Mouse (Mus musculus): Measurements from ENCODE around the gene Amotl2.

DNA sequence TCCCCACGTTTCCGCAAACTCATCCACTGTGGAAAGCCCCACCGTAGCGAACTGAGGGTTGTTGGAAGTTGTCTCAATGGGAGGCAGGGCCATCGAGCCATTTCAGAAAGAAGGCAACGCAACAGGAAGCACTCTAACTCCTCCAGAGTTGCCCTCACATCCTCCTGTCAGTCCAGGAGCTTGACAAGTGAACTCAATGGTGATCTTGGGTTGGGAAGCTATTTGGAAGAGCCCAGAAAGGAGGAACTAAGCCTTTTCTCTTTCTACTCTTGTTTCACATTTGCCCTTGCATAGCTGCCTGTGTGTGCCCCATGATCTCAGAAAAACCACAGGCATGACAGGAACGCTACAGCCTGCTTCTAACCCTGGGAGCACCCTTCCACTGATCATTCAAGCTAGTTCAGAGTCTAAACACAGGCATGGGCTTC, 14.6 kb downstream of the Amotl2 start:
- TF ChIP-seq POLR2A (IDR thresholded peaks at IDR 0.05; ENCODE audit: insufficient read length, low read depth) (peak; percentile 48), REST (IDR thresholded peaks at IDR 0.05; ENCODE audit: insufficient read depth, insufficient read length) (no peak), TCF12 (IDR thresholded peaks at IDR 0.05; ENCODE audit: insufficient read depth, poor library complexity, severe bottlenecking) (no peak), MAX (IDR thresholded peaks at IDR 0.05; ENCODE audit: low read depth) (no peak), USF1 (IDR thresholded peaks at IDR 0.05; ENCODE audit: low read depth) (no peak), MYOG (IDR thresholded peaks at IDR 0.05; ENCODE audit: control insufficient read depth in 1 of 3, insufficient read depth in 1 of 3, insufficient read length in 2 of 3, low read depth in 2 of 3) (peak in 1 of 3 experiments; percentile 38), POLR2AphosphoS2 (IDR thresholded peaks at IDR 0.05; ENCODE audit: insufficient read length, low read depth) (no peak), MYOD1 (IDR thresholded peaks at IDR 0.05; ENCODE audit: control insufficient read depth in 1 of 3, insufficient read length in 2 of 3, low read depth in 2 of 3) (peak in 1 of 3 experiments; percentile 41), CEBPB (IDR thresholded peaks at IDR 0.05; ENCODE audit: insufficient read depth, poor library complexity, severe bottlenecking) (no peak), E2F4 (IDR thresholded peaks at IDR 0.05; ENCODE audit: insufficient read depth) (no peak)

Measured in myocyte (in vitro differentiated cells).